Mouse (Mus musculus) right cerebral cortex, adult 18-20 months (tissue): ENCODE measurements around the gene Ercc6l.
A peak's percentile ranks its signal among the peaks of the same experiment; 100 is the strongest.
"Not testable (repeated sequence)": the region's sequence is repeated elsewhere in the genome, so short reads cannot be mapped to it uniquely, and the experiment has no call there.

Experiments used
- DNase-seq: peaks from one replicate; pipeline ENCODE4 v3.0.0; 2022; ENCODE audit warnings: mixed read lengths

Gene Ercc6l

DNA sequence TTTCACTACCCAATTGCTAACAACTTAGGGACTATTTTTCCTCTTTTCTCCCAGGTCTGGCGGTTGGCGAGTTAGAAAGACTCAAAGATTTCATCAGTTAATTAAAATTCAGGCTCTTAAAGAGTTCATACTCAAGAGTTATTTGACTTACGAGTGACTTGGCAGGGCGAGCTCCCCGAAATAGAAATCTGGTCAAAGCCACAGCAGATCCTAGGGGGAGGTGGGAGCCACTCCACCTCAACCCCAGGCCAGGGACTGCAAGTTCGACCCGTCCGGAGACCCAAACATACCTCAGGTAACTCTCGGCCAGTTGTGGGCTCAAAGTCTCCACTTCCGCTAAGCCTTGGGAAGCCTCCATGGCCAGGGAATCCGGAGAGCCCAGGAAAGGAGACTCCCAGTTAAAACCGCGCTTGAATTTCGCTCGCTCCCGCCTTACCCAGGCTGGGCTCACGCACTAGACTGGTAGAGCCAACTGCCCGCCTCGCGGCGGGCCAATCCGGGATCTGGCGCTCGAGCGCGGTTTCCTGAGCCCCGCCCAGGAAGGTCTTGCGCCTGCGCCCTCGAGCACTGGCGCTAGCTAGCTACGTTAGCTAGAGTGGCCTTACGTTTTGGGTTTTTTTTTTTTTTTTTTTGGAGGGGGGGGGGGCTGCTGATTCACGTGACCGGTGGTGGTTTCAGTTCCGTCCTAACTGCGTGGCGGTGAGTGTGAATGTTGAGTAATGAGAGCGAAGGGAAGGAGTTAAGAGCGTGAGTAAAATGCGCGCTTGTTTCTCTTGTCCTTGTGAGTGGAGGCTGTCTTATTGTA, at the start of gene Ercc6l:
Gene Ercc6l (minus strand): TSS at position 474 of the 805 bp plus-strand sequence.
- DNase-seq: peak; percentile 91

DNA sequence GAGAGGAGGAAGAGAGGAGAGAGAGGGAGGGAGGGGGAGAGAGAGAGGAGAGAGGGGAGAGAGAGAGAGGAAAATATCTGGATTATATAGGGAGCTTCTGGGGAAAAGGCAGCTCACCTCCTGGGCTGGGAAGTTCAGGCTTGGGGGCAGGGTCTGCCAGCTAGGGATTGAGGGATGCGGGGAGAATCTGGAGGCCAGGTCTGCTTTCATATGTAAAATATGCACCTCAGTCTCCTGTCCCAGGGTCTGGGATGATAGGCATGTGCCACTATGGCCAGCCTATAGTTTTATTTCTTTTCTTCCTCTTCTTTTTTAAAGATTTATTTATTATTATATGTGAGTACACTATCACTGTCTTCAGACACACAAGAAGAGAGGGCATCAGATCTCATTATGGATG, 33.9 kb upstream of the Ercc6l start:
- DNase-seq: no peak

- no peak for DNase-seq
Observed at GRCm38 (mm10) chrX:102189581-102189980, 32.7 kb upstream of the Ercc6l start.

GRCm38 (mm10) chrX:102188712-102189497, 32.0 kb upstream of the Ercc6l start, which contains the start of gene Rps4x:
TSS of gene Rps4x (minus strand) at chrX:102189394.
- DNase-seq: peak; percentile 77

DNA sequence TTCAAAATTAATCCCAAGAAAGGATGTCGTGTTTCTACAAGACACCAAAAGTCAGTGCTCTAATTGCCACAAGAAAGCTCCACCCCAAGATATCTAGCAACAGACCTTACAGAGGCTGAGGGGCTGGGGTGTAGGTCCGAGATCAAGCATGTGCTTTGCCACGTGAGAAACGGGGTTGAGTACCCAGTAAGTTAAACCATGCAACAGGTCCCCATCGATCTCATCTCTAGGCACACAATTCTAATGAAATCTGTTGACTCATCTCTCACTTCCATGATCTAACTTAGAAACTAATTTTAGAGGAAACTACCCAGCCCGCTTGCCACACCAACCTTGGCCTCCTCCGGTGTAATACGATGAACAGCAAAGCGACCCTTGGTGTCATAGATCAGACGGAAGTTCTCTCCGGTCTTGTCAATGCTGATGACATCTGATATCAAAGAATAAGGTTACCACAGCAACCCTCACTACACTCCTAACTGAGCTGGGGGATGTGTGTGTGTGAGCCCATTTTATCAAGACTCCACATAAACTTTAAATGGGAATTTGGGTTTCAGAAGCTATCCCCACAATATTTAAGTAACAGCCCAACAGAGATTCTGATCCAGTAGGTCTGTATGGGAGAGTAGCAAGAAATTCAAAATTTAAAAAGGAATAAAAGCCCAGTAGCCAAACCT, 30.3 kb upstream of the Ercc6l start:
- DNase-seq: no peak

GRCm38 (mm10) chrX:102182575-102182974, 25.7 kb upstream of the Ercc6l start:
- DNase-seq: no peak

DNA sequence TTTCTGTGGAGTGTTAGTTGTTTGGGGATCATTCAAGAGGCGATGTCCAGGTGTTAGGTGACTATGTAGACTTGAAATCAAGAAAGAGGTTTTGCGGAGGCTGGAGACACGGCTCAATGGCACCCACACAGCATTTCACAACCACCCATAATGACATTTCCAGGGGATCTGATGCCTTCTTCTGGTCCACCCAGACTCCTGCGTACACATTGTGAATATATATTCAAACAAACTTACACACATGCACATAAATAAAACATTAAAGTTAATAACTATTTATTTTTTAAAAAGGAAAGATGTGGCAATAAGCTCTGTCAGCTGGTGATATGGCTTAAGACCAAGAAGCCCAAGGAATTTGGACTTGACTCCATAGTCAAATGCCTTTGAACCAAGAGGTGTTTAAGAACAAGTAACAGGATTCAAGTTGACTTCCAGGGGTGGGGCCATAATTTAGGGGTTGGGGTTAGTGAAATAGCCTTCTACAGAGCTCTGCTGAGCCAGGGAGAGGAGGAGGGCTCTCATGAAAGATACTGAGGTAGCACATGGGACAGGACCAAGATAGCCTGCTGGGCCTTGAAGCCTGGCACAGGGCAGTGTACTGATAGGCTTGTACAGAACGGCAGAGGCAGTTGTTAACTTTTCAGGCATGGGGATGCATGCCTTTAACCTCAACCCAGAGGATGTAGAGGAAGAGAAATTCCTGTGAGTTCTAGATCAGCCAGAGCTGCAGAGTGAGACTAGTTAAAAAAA, 18.8 kb upstream of the Ercc6l start:
- DNase-seq: no peak

DNA sequence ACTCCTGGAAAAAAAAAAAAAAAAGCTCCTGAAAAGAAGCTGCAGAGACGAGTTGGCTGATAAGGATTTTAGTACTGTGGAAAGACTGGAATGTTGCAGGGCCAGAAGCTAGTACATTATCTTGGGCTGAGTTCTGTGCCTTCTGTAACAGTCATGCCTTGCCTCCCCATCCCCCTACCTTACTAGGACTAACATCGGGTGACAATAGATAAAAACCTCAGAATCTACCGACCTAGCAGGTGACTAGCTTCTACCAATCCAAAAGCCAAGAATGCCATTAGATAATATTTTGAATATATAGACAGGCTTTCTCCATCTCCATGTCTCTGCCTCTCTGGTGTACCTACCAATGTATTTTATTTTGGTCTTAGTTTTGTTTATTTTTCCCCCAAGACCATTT, 14.0 kb upstream of the Ercc6l start:
- no peak for DNase-seq

DNA sequence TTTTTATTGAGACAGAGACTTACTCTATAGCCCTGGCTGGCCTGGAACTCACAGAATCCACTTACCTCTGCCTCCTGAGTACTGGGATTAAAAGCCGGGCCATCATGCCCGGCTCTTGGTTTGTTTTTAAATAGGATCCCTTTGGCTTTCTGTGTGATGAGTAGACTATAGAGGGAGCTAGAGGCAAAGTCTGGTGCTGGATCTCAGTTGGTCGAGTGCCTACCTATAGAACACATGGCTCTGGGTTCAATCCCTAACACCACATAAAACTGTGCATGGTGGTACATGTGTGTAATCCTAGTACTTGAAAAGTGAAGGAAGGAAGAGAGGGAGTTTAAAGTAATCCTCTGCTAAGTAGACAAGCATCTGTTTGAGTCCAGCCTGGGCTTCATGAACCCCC, 13.2 kb upstream of the Ercc6l start:
- DNase-seq: no peak

DNA sequence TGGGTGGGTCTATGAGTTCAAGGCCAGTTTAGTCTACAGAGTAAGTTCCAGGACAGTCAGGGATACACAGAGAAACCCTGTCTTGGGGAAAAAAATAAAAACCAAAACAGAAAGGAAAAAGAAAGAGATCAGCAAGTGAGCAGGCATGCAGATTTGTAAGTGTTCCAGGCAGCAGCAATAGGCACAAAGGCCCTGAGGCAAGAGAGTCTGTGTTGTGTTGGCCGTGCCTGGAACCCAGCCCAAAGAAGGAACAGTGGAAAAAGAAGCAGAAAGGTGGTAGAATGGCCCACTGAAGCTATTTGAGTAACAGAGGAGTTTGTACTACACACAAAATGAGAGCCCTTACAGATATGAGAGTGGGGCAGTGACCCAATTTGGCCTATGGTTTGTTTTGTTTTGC, 12.8 kb upstream of the Ercc6l start:
- no peak for DNase-seq

GRCm38 (mm10) chrX:102166986-102167385, 10.1 kb upstream of the Ercc6l start:
- no peak for DNase-seq

GRCm38 (mm10) chrX:102166521-102166920, 9.6 kb upstream of the Ercc6l start:
- no peak for DNase-seq

DNA sequence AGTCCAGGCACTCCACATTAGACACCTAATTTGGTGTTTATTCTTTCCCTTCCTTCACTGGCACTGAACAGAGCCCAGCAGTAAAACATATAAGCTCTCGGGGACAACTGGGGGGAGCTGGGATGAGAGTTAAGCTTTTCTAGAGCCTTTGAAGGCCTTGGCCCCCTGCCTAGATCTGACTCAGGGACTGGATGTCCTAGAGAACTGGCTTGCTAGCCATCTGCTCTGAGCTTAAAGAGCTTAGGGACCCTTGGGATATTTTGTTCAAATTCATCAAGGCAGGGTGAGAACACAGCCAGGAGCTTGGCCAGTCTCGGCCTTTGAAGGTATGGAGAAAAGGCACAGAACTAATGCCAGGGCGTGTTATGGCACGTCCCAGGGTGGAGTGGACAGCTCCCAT, 6.6 kb upstream of the Ercc6l start:
- no peak for DNase-seq

- no peak for DNase-seq
Observed at GRCm38 (mm10) chrX:102163096-102163495, 6.2 kb upstream of the Ercc6l start.

DNA sequence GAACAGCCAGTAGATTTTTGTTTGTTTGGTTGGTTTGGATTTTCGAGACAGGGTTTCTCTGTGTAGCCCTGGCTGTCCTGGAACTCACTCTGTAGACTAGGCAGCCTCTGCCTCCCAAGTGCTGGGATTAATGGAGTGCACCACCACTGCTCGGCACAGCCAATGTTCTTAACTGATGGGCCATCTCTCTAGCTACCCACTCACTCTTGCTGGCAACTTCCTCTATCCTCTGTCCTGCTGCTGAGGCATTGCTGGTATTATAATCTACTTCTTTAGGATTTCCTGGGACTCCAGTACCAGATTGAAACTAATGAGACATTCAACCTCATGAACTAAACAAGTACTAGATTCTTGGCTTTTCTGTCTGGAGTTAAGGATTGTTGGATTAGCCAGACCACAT, 3.6 kb upstream of the Ercc6l start:
- no peak for DNase-seq

DNA sequence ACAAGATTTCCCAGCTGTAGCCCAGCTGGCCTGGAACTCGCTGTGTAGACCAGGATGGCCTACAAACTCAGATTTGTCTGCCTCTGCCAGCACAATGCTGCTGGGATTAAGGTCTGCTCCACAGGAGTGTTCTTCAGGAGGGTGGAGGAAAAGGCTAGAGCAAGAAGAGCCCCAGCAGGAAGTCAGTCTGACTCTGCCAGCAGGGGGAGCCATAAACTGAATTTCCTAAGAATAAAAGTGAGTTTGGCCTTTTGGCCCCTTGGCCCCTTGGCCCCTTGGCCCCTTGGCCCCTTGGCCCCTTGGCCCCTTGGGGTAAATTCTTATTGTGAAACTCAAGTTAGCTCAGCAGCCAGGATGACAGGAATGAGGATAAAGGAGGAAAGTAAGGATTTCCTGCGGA, 2.9 kb upstream of the Ercc6l start:
- DNase-seq: no peak

DNA sequence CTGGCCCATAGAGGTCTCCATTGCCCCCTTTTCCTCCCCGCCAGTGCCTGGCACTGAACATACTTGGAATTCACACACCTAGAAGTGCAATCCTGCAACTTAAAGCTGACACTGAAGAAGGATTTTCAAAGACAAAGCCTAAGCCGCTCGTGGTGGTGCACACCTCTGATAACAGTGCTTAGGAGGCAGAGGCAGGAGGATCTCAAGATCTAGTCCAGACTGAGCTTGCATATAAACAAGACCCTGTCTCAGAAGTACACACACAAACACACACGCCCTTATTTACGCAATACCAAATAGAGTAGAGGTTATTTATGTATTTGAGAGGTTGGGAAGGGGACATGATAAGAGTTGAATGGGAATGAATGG, 516 bp upstream of the Ercc6l start:
- no peak for DNase-seq

DNA sequence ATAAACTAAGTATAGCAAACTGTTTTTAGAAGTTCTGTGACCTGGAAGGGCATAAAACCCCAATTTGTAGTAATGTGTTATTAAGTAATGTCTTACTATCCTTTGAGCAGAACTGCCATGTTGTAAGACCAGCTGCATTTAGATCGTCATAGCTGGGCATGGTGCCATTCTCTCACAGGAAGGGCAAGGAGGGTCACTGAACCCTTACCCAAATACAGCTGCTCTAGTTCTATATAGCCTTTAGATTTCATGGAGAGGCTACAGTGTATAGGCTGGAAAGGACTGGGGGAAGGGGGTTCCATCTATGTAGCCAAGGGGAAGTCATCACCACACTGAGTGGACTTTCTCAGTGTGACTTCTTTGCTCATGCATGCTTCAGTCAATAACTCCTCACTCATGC, 15.7 kb downstream of the Ercc6l start:
- DNase-seq: no peak

GRCm38 (mm10) chrX:102121321-102121720, 35.6 kb downstream of the Ercc6l start:
- no peak for DNase-seq

DNA sequence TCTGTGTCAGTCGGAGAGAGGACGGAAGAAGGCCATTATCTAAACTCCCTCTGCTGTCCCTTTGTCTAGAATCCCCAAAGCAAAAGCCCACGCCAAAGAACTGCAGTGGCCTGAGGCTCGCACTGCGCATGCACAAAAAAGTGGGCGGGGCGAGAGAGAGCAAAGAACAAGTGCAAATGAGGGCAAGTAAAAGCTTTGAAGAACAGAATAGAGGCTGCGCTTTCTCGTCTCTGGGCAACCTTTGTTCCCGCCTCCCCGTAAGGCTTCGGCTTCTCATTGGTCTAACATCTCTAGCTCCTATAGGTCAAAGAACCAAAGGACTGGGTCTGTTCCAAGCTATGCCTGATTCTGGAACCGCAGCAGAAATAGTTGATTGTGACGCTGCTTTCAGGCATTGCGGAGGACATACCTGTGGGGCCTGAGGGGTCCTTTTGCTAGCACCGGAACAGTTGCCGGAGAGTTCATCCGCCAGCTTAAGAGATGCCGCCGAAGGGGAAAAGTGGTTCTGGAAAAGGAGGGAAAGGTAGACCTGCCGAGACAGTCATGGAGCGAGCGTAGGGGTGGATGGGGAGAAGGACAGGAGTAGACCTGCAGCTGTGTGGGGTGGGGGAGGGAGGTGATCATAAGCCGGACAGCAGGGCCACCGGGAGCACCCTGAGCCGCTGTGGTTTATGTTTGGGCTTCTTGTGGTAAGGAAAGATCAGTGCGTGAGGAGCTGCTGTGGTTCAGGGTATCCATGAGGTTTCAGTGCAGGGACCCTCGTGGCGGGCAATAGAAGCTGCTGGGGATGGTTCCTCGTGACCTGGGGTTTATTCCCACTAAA, 37.6 kb downstream of the Ercc6l start, which contains the start of gene Pin4:
Gene Pin4 (plus strand): TSS at position 406 of the 823 bp plus-strand sequence.
- DNase-seq: peak; percentile 94

DNA sequence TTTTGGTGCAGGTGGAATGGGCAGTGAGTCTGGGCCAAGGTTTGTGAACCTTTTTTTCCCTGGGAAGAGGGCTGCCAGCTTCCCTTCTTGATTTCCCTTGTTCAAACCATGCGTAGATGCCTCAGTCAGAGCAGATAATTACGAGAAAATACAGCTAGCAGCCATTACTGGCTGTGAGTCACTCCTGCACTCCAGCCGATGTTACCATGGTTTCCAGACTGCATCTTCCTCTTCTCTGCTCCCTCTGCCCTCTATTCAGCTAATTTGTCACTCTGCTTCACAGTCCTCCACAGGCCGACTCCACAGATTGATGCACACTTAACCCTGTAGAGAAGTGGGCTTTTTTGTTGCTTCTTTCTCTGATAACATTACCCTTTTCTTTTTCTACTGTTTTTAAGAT, 41.2 kb downstream of the Ercc6l start:
- DNase-seq: peak; percentile 39

- not testable (repeated sequence) for DNase-seq
Observed at GRCm38 (mm10) chrX:102109349-102109748, 47.5 kb downstream of the Ercc6l start.
